Mouse (Mus musculus): ENCODE data around the gene Sec22c. TPM values are rescaled to one million over a fixed set of nuclear protein-coding genes. Genes with fewer than 3 reads are reported as not detected.

Gene Sec22c
- 18.1 and 19.8 TPM in 2 replicates for polyA plus RNA-seq (2014; fragmentation: Nextera tagmentation; extraction: Ambion mirVana)

DNA sequence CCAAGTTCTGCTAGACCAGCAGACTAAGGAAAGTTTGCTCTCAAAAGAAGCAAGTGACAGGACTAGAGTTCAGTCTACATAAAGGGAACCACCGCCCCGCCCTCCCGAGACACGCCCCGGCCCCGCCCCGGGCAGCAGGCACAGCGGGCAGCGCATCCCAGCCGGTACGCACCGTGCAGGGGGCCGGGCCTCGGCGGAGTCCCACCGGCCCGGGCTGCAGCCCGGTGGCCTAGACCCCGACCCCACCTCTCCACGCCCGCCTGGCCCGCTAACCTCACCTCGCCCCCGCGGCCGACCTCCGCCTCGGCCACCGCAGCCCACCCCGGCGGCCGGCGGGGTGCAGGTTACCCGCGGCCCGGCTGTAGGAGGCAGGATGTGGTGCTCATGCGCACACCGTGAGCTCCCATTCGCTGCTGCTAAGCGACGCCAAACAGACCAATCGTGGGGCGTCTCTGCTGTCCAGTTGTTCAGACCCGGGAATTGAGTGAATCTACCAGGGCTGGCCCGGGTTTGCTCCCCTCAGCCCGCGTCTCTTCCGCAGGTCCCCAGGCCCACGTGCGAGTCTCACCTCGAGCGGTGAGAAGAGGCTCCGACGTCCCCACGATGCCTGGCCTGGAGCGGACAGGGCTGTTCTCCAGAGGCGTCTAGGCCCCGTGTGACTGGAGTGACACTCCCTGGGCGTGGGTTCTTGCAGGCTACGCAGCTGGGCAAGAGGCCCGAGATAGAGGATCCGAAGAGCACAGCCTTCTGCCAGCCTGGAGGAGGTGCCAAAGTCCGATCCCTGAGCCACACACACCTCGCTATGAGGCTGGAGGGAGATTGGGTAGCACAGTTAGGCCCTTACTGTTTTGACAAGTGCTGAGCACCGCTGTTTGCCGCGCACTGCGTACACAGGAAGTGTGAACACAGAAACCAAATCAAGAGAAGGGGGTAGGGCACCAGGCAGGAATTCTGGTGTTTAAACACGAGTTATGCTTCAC, at the start of gene Sec22c:
TSS of gene Sec22c (minus strand) at position 845 of the 980 bp plus-strand sequence.
- H3K36me3 ChIP-seq (ENCODE audit: control insufficient read depth, insufficient read depth, low read length), result no peaks in the 10 kb centered on the region; the same call in 1 of the 2 replicates
- no peaks in the 10 kb centered on the region for H3K9me3 ChIP-seq (ENCODE audit: control insufficient read depth, low read length)
- H3K9ac ChIP-seq (replicated peaks; ENCODE audit: low read depth, low read length), result peak within 1 kb of the TSS; percentile 88
- peak within 1 kb of the TSS; percentile 81 for H3K4me3 ChIP-seq (ENCODE audit: low read depth, low read length)
- peak within 1 kb of the TSS; percentile 62 for H3K27ac ChIP-seq (ENCODE audit: low read depth, low read length)
- peak; percentile 96 for ATAC-seq (ENCODE audit: low read depth)
- WGBS, result 2% methylated on average over 66 of the region's 69 CpGs
- H3K27me3 ChIP-seq (ENCODE audit: control insufficient read depth, insufficient read depth, low read length), result no peaks in the 10 kb centered on the region
- peak within 1 kb of the TSS; percentile 83 for H3K4me2 ChIP-seq (ENCODE audit: low read depth, low read length)
- peaks cover 11% of the 10 kb centered on the region for H3K4me1 ChIP-seq (ENCODE audit: control insufficient read depth, insufficient read depth, low read length)

DNA sequence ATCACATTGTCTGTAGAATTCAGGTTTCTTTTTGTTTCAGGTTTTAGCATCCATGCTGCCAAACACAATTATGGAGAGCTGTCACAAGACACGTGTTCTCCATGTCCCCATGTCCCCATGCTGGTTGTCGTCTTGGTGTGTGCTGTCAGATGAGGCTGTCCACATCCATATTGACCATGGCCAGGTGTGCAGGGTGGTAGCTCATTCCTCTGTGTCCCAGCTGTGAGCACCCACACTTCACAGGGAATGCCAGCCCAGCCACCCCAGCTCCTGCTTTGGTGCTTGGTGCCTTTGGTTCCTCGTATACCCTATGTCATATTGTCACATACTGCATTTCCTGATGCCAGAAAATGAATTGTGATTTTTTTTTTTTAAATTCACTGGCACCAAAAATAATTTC, 49.3 kb upstream of the Sec22c start:
- no peak overlapping the region for H3K27ac ChIP-seq (ENCODE audit: low read depth, low read length)
- H3K9me3 ChIP-seq (ENCODE audit: control insufficient read depth, low read length), result no peaks in the 10 kb centered on the region
- 0 out of 2 replicates have a peak, but pooled peaks cover 12% of the 10 kb centered on the region for H3K4me1 ChIP-seq (ENCODE audit: control insufficient read depth, insufficient read depth, low read length)
- 93% methylated on average over 3 of the region's 3 CpGs for WGBS
- H3K4me3 ChIP-seq (ENCODE audit: low read depth, low read length), result no peak overlapping the region
- no peaks in the 10 kb centered on the region for H3K27me3 ChIP-seq (ENCODE audit: control insufficient read depth, insufficient read depth, low read length)
- no peak overlapping the region for H3K9ac ChIP-seq (replicated peaks; ENCODE audit: low read depth, low read length)
- ATAC-seq (ENCODE audit: low read depth), result no peak
- H3K36me3 ChIP-seq (ENCODE audit: control insufficient read depth, insufficient read depth, low read length), result peaks cover 60% of the 10 kb centered on the region
- no peak overlapping the region for H3K4me2 ChIP-seq (ENCODE audit: low read depth, low read length)

- no peaks in the 10 kb centered on the region for H3K27me3 ChIP-seq (ENCODE audit: control insufficient read depth, insufficient read depth, low read length)
- peaks cover 76% of the 10 kb centered on the region for H3K36me3 ChIP-seq (ENCODE audit: control insufficient read depth, insufficient read depth, low read length)
- no peak for ATAC-seq (ENCODE audit: low read depth)
- no peak overlapping the region for H3K9ac ChIP-seq (replicated peaks; ENCODE audit: low read depth, low read length)
- WGBS, result 94% methylated on average over 9 of the region's 9 CpGs
- no peak overlapping the region for H3K4me2 ChIP-seq (ENCODE audit: low read depth, low read length)
- 0 out of 2 replicates have a peak, but pooled peaks cover 3% of the 10 kb centered on the region for H3K4me1 ChIP-seq (ENCODE audit: control insufficient read depth, insufficient read depth, low read length)
- H3K4me3 ChIP-seq (ENCODE audit: low read depth, low read length), result no peak overlapping the region
- no peaks in the 10 kb centered on the region for H3K9me3 ChIP-seq (ENCODE audit: control insufficient read depth, low read length)
- H3K27ac ChIP-seq (ENCODE audit: low read depth, low read length), result no peak overlapping the region
These were observed 47.5 kb upstream of the Sec22c start for GRCm38 (mm10) chr9:121752774-121753173.

DNA sequence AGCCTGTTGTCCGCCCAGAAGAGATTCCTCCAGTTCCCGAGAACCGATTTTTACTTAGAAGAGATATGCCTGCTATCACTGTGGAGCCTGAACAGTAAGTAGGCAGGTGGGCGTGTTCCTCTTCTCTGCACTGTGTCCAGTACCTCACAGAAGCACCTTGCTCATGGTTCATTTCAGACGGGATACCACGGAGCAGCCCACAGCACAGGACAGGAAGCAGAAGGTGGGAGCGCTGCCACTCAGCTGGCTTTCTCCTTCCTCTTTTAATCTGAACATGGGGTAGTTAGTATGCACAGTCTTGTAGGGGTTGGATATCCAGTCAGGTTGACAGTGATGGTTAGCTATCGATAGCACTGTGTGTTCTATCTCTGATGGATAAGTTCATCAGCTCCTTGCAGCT, 38.8 kb upstream of the Sec22c start:
- Histone ChIP-seq H3K27ac (ENCODE audit: low read depth, low read length) (no peak overlapping the region), H3K4me3 (ENCODE audit: low read depth, low read length) (no peak overlapping the region), H3K27me3 (ENCODE audit: control insufficient read depth, insufficient read depth, low read length) (no peaks in the 10 kb centered on the region), H3K4me2 (ENCODE audit: low read depth, low read length) (no peak overlapping the region), H3K4me1 (ENCODE audit: control insufficient read depth, insufficient read depth, low read length) (no peaks in the 10 kb centered on the region), H3K9ac (replicated peaks; ENCODE audit: low read depth, low read length) (no peak overlapping the region), H3K36me3 (ENCODE audit: control insufficient read depth, insufficient read depth, low read length) (peaks cover 82% of the 10 kb centered on the region), H3K9me3 (ENCODE audit: control insufficient read depth, low read length) (no peaks in the 10 kb centered on the region)
- ATAC-seq (ENCODE audit: low read depth), result no peak
- WGBS, result 93% methylated on average over 8 of the region's 8 CpGs

GRCm38 (mm10) chr9:121741168-121741567, 35.9 kb upstream of the Sec22c start:
- H3K9me3 ChIP-seq (ENCODE audit: control insufficient read depth, low read length), result no peaks in the 10 kb centered on the region
- peaks cover 54% of the 10 kb centered on the region for H3K36me3 ChIP-seq (ENCODE audit: control insufficient read depth, insufficient read depth, low read length)
- no peak overlapping the region for H3K27ac ChIP-seq (ENCODE audit: low read depth, low read length)
- no peak overlapping the region for H3K4me3 ChIP-seq (ENCODE audit: low read depth, low read length)
- 95% methylated on average over 3 of the region's 3 CpGs for WGBS
- H3K4me2 ChIP-seq (ENCODE audit: low read depth, low read length), result no peak overlapping the region
- ATAC-seq (ENCODE audit: low read depth), result no peak
- no peaks in the 10 kb centered on the region for H3K27me3 ChIP-seq (ENCODE audit: control insufficient read depth, insufficient read depth, low read length)
- no peaks in the 10 kb centered on the region for H3K4me1 ChIP-seq (ENCODE audit: control insufficient read depth, insufficient read depth, low read length)
- H3K9ac ChIP-seq (replicated peaks; ENCODE audit: low read depth, low read length), result no peak overlapping the region

DNA sequence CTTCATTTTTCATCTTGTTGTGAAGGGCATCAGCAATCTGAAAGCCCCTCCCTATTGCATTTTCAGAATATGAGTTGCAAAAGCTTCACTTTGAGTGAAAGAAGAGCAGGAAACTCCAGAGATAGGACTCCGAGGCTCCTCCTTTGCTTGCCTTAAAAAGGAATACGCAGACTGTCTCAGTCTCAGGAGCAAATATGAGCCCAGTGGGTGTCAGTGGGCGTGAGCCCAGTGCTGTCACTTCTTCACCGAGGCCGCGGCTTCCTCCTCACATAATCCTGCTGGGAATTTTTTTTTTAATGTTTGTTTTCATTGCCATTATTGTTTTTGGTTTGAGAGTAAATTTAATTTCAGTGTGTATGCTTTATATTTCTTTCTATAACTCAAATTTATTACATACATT, 35.2 kb upstream of the Sec22c start:
- no peaks in the 10 kb centered on the region for H3K9me3 ChIP-seq (ENCODE audit: control insufficient read depth, low read length)
- no peak for ATAC-seq (ENCODE audit: low read depth)
- no peaks in the 10 kb centered on the region for H3K27me3 ChIP-seq (ENCODE audit: control insufficient read depth, insufficient read depth, low read length)
- 86% methylated on average over 6 of the region's 6 CpGs for WGBS
- H3K4me2 ChIP-seq (ENCODE audit: low read depth, low read length), result no peak overlapping the region
- no peak overlapping the region for H3K4me3 ChIP-seq (ENCODE audit: low read depth, low read length)
- peaks cover 48% of the 10 kb centered on the region for H3K36me3 ChIP-seq (ENCODE audit: control insufficient read depth, insufficient read depth, low read length)
- H3K4me1 ChIP-seq (ENCODE audit: control insufficient read depth, insufficient read depth, low read length), result no peaks in the 10 kb centered on the region
- H3K9ac ChIP-seq (replicated peaks; ENCODE audit: low read depth, low read length), result no peak overlapping the region
- H3K27ac ChIP-seq (ENCODE audit: low read depth, low read length), result no peak overlapping the region

GRCm38 (mm10) chr9:121719347-121720331, 14.3 kb upstream of the Sec22c start:
- Histone ChIP-seq H3K9ac (replicated peaks; ENCODE audit: low read depth, low read length) (peak overlapping the region; percentile 98), H3K36me3 (ENCODE audit: control insufficient read depth, insufficient read depth, low read length) (no peaks in the 10 kb centered on the region), H3K4me3 (ENCODE audit: low read depth, low read length) (peak overlapping the region; percentile 91), H3K27me3 (ENCODE audit: control insufficient read depth, insufficient read depth, low read length) (no peaks in the 10 kb centered on the region), H3K27ac (ENCODE audit: low read depth, low read length) (peak overlapping the region; percentile 95), H3K4me1 (ENCODE audit: control insufficient read depth, insufficient read depth, low read length) (peaks cover 8% of the 10 kb centered on the region; the same call in 1 of the 2 replicates), H3K4me2 (ENCODE audit: low read depth, low read length) (peak overlapping the region; percentile 92), H3K9me3 (ENCODE audit: control insufficient read depth, low read length) (no peaks in the 10 kb centered on the region)
- under 1% methylated on average over 46 of the region's 87 CpGs for WGBS
- ATAC-seq (ENCODE audit: low read depth), result peak; percentile 58

- 0% methylated on average over 54 of the region's 61 CpGs for WGBS
- peak within 1 kb of the TSS; percentile 95 for H3K27ac ChIP-seq (ENCODE audit: low read depth, low read length)
- peak; percentile 99 for ATAC-seq (ENCODE audit: low read depth)
These were observed 13.6 kb upstream of the Sec22c start, which contains the start of gene Nktr for GRCm38 (mm10) chr9:121718792-121719318. TSS of gene Nktr (plus strand) at chr9:121719169.

More at GRCm38 (mm10) chr9:121718792-121719318, 13.6 kb upstream of the Sec22c start, which contains the start of gene Nktr:
- Histone ChIP-seq H3K27me3 (ENCODE audit: control insufficient read depth, insufficient read depth, low read length) (no peaks in the 10 kb centered on the region), H3K9ac (replicated peaks; ENCODE audit: low read depth, low read length) (peak within 1 kb of the TSS; percentile 98), H3K9me3 (ENCODE audit: control insufficient read depth, low read length) (no peaks in the 10 kb centered on the region), H3K36me3 (ENCODE audit: control insufficient read depth, insufficient read depth, low read length) (no peaks in the 10 kb centered on the region), H3K4me3 (ENCODE audit: low read depth, low read length) (peak within 1 kb of the TSS; percentile 91), H3K4me2 (ENCODE audit: low read depth, low read length) (peak within 1 kb of the TSS; percentile 92), H3K4me1 (ENCODE audit: control insufficient read depth, insufficient read depth, low read length) (peaks cover 8% of the 10 kb centered on the region; the same call in 1 of the 2 replicates)
